Mouse (Mus musculus) R1 (cell line): ENCODE results near the gene Hoxd11.

Source experiments
- DNase-seq: peaks from one replicate; pipeline ENCODE4 v3.0.0-alpha.2; 2018; ENCODE audit warnings: low read depth, low spot score

Gene Hoxd11

DNA sequence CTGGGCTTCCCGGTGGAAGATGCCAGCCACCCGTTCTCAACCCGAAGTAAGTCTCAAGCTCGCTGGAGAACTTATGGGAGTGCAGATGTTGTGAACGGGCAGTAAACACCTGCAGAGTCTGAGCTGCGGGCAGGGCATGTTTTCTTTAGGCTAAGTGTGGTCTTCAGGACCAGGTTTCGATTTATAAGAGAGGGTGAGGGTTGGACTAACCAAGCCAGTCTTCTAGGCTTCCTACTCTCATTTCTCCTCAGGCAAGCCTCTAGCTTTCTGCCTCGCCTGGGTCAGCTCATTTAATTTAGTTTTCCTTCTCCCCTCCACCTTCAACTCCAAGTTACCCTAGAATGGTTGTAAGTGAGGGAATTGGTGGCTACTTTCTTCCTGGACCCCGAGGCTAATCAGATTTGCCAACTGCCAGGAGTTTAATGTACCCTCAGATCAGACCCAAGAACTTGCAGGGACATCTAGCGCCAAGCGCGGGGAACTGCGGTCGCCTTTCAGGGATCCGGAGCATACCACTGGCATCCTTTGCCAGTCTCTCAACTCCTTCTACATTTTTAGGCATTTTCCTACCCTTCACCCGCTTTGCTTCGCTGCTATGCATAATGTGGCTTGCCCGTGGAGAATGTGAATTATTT, 15.9 kb upstream of the Hoxd11 start:
- DNase-seq, result peak; percentile 47

DNA sequence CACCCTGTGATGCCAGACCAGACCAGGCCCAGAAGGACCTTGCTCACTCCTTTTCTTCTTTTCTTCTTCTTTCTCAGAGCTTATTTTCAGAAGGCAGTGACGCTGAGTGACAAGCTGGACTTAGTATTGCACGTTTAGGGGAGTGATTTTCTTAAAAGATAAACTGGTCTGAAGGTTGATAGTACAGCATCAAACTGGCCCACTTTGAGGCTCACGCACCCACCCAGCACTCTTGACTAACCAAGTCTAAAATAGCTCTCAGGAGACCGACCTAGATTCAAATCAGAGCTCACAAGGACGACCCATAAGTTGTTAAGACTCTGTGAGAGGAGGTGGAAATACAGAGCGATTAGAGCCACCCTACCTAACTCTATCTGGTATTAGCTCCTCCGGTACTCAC, 12.9 kb upstream of the Hoxd11 start:
- DNase-seq, result no peak

- peak; percentile 57 for DNase-seq
Measured at GRCm38 (mm10) chr2:74667191-74667841, 12.0 kb upstream of the Hoxd11 start.

- DNase-seq, result peak; percentile 75
Measured at GRCm38 (mm10) chr2:74667842-74668357, 11.5 kb upstream of the Hoxd11 start, which contains the start of gene Hoxd13. Gene Hoxd13 (plus strand): TSS chr2:74668310.

GRCm38 (mm10) chr2:74668370-74669229, 10.8 kb upstream of the Hoxd11 start:
- peak; percentile 56 for DNase-seq

DNA sequence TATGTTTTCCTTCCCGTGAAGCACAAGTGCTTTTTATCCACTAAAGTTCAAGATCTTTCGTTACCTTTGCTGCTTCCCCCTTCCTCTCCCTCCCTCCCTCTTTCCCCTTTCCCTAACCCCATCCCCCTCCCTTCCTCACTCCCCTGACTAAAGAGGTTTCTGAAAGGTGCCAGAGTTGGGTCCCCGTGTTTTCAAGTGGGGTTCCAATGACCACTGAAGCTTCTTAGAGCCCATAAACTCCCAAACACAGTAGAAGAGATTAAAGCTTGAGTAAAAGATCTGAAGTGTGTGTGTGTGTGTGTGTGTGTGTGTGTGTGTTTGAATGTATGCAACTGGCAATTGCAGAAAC, 10.2 kb upstream of the Hoxd11 start:
- DNase-seq, result peak; percentile 39

DNA sequence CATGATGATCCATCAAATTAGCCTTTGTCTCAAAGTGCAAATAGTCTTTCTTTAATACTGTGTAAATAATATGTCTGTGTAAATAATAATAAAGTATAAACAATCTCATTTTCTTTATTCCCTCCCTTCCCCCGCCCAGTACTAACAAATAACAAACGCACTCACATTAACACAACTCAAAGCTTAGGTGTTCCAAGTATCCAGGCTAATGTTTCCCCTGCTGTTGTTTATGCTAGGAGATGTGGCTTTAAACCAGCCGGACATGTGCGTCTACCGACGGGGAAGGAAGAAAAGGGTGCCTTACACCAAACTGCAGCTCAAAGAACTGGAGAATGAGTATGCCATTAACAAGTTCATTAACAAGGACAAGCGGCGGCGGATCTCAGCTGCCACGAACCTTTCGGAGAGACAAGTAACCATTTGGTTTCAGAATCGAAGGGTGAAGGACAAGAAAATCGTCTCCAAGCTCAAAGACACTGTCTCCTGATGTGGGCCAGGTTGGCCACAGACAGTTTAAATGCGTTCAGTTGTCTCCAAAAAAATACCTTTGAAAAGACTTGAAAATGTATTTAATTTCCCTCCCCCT, 9.6 kb upstream of the Hoxd11 start:
- DNase-seq, result peak; percentile 21

GRCm38 (mm10) chr2:74670632-74671188, 8.6 kb upstream of the Hoxd11 start:
- no peak for DNase-seq

GRCm38 (mm10) chr2:74671847-74672246, 7.5 kb upstream of the Hoxd11 start:
- no peak for DNase-seq

DNA sequence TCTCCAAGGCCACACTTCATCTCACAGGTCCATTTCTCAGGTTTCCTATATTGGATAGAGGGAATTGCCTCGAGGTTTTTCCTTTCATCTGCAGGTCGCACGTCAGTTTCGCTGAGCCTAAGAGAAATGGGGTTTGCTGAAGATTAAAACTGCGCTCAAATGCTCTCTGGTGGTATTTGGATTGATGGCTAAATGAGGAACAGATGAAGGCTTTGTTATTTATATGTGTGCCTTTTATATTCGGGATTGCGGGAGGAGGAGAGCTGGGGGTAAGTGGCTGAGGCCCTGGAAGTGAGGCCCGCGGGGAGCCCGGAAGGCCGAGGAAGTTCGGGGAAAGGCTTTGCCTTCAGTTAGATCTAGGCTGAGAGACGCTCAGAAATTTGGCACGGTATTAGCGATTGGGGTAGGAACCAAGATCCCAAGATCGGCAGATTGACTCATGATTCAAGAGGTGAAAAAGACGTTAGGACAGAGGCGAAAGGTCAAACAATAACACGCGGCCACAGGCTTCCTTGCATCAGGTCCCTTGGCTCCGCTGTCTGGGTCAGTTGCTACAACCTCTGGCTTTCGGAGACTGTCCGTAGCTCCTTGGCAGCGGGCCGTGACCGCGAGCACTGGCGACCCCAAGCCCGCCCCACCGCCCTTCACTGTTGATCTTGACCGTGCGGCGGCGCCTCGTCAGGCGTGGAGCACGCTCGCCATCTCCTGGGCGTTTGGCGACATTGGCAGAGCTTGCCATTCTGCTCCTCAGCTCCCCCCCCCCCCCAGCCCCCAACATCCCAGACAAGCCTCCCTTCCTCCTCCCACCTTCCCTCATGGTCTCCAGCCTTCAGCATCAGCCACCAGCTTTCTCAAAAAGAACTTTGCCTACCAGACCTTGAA, 6.6 kb upstream of the Hoxd11 start:
- DNase-seq, result peak; percentile 85

GRCm38 (mm10) chr2:74673835-74674425, 5.4 kb upstream of the Hoxd11 start:
- DNase-seq, result no peak

DNA sequence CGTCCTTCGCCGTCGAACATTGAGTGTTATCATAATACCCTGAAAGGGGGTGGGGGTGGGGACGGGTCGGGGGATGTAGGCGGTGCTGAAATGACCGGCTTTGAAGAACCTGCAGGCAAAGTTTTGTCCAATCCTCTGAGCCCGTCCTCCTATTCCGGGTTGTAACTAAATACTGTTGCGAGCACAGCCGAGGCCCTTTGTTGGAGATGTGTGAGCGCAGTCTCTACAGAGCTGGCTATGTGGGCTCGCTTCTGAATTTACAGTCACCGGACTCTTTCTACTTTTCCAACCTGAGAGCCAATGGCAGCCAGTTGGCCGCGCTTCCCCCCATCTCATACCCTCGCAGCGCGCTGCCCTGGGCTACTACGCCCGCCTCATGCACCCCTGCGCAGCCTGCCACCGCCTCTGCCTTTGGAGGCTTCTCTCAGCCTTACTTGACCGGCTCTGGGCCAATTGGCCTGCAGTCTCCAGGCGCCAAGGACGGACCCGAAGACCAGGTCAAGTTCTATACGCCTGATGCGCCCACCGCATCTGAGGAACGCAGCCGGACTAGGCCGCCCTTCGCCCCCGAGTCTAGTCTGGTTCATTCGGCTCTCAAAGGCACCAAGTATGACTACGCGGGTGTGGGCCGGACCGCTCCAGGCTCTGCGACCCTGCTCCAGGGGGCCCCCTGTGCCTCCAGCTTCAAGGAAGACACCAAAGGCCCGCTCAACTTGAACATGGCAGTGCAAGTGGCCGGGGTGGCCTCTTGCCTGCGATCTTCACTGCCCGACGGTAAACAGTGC, 4.3 kb upstream of the Hoxd11 start, which contains the start of gene Hoxd12:
Hoxd12 (plus strand) TSS at position 133 of the 785 bp plus-strand sequence.
- DNase-seq, result peak; percentile 39

- peak; percentile 26 for DNase-seq
Measured at GRCm38 (mm10) chr2:74675666-74676282, 3.6 kb upstream of the Hoxd11 start.

- no peak for DNase-seq
Measured at GRCm38 (mm10) chr2:74676376-74677052, 2.8 kb upstream of the Hoxd11 start.

- no peak for DNase-seq
Measured at GRCm38 (mm10) chr2:74677106-74677505, 2.3 kb upstream of the Hoxd11 start.

DNA sequence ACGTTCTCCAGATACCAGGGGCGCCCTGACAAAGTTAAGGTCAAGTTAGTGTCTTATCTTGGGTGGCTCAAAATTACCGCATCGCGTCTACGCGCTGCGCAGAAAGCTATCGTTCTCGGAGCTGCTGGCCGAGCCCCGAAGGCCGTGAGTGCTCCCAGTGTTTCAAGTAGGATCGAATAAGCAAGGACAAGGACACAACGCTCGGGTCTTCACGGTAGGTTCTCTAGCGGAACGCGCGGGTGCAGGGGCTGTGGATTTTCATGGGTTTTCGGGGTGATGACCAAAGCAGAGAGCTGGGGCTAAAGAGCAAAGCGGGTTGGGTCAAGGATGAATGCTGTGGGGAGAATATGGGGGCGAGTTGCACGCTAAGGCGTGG, 227 bp downstream of the Hoxd11 start:
- DNase-seq, result peak; percentile 60

DNA sequence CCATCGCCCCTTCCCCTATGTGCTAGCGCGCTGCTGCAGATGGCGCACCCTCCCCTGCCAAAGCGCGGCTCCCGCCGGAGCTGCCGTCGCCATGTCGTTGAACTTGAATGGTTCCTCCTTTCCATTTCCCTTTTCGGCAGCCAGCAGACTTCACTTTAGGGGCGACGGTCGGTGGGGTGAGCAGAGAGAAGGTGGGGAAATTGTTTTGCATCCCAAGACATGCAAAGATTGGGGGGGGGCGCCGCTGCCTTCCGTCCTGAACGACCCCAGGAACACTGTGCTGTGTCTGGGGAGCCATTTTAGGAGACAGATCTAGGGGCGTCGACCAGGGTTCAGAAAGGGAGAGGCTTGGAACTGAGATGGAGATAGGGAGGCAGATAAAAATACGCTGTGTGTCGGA, 623 bp downstream of the Hoxd11 start:
- DNase-seq, result peak; percentile 57
